ENCODE assay signal across 8 mouse cellular contexts in the genomic region with DNA sequence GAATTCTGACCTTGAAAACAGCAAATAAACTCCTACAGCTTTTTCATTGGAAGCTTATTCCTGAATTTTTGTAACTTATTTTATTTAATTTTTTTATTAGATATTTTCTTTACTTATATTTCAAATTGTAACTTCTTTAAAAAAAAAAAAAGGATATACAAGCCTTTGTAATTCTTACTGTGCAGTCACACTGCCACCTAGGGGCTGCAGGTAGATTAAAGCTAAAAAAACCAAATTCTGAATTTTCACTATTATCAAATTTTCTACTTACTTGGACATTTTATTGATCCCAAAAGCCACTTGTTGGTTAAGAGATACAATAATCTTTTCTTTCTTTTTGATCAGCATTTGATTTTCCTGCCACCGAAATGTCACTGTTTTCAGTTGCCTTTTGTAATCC. TPM values are rescaled to one million over a fixed set of nuclear protein-coding genes. Genes with fewer than 3 reads are reported as not detected.
DNase-seq lines count a peak whose midpoint lies in the region; ATAC-seq and TF ChIP-seq lines count a peak whose summit lies in the region.

No protein-coding gene starts in this region.

- peak; percentile 4 to 40 for DNase-seq in adrenal gland, postnatal 36 days
- no peak for DNase-seq in adrenal gland, adult 8-10 months
- peak; percentile 9 for DNase-seq in kidney, postnatal 14 days
- peak; percentile 3 for DNase-seq in ES-E14 (ENCODE audit: low read depth, low spot score)
- DNase-seq in c-Kit-positive CD71-positive TER-119-positive erythroid progenitor cells, embryonic 14.5 days (ENCODE audit: low spot score) = no peak
- DNase-seq in urinary bladder, postnatal 4 days (ENCODE audit: low spot score in 2 of 2) = no peak

- H3K36me3 ChIP-seq in kidney, embryonic 16.5 days (ENCODE audit: insufficient read depth, low read length) = peaks cover 11% of the 10 kb centered on the region; the same call in 1 of the 2 replicates
- no peaks in the 10 kb centered on the region; the same call in 1 of the 2 replicates for H3K36me3 ChIP-seq in ES-E14 (ENCODE audit: control insufficient read depth, insufficient read depth, low read length, poor library complexity, severe bottlenecking)

- no peak overlapping the region for H3K9ac ChIP-seq in kidney, embryonic 16.5 days (replicated peaks; ENCODE audit: low read length)
- H3K9ac ChIP-seq in ES-E14 (ENCODE audit: insufficient read depth, low read depth, low read length, poor library complexity, severe bottlenecking) = no peak overlapping the region

- H3K9me3 ChIP-seq in kidney, embryonic 16.5 days (ENCODE audit: low read length) = no peaks in the 10 kb centered on the region
- H3K9me3 ChIP-seq in ES-E14 (ENCODE audit: control insufficient read depth, insufficient read depth, low read depth, low read length) = no peaks in the 10 kb centered on the region

- H3K4me1 ChIP-seq in kidney, embryonic 16.5 days (ENCODE audit: insufficient read depth, low read length) = no peaks in the 10 kb centered on the region
- H3K4me1 ChIP-seq in ES-E14 (ENCODE audit: control insufficient read depth in 2 of 2, insufficient read depth in 2 of 2, low read length in 2 of 2, poor library complexity in 1 of 2) = no peaks in the 10 kb centered on the region

- no peak for ATAC-seq in kidney, embryonic 16.5 days (ENCODE audit: low FRiP score, low TSS enrichment)
- peak; percentile 62 for ATAC-seq in megakaryocyte, adult 5-6 weeks (ENCODE audit: poor library complexity, severe bottlenecking)

- no peak overlapping the region for H3K4me3 ChIP-seq in kidney, embryonic 16.5 days (ENCODE audit: low read length)
- H3K4me3 ChIP-seq in ES-E14 (ENCODE audit: insufficient read depth in 1 of 2, low read depth in 1 of 2, low read length in 2 of 2, poor library complexity in 1 of 2, severe bottlenecking in 1 of 2) = no peak overlapping the region

- 77% methylated on average over 1 of the region's 1 CpGs for WGBS in kidney, embryonic 16.5 days

- in situ Hi-C loops in ES-E14 (cut with MboI; ENCODE audit: low sequenced_read_pairs in 2 of 2, unreplicated experiment in 2 of 2) = no loop called here

- no peak overlapping the region for H3K27ac ChIP-seq in kidney, embryonic 16.5 days (ENCODE audit: low read length)
- no peak overlapping the region for H3K27ac ChIP-seq in ES-E14 (ENCODE audit: insufficient read depth, low read depth, low read length, poor library complexity, severe bottlenecking)

- H3K27me3 ChIP-seq in kidney, embryonic 16.5 days (ENCODE audit: insufficient read depth, low read length) = no peaks in the 10 kb centered on the region

- H3K4me2 ChIP-seq in kidney, embryonic 16.5 days (replicated peaks; ENCODE audit: low read depth, low read length) = no peak overlapping the region

TF ChIP-seq in ES-E14, 5 proteins besides CTCF, POLR2A, EP300 and RAD21:
- TF ChIP-seq MAFK (IDR thresholded peaks at IDR 0.05; ENCODE audit: insufficient read depth, low read depth, low read length) (no peak), ZNF384 (IDR thresholded peaks at IDR 0.05; ENCODE audit: low read depth, low read length) (0 out of 2 replicates have a peak, but pooled peaks have one; percentile 60)

RNA-seq across cellular contexts. Expression of a gene that starts 52.2 kb away (rescaled TPM):
- total RNA-seq in adrenal gland, postnatal 36 days (2021) = 10 to 100 TPM; 19.2 to 21.8 TPM
- 10 to 100 TPM; 19.0 to 27.9 (median 23.1) TPM for total RNA-seq in adrenal gland, adult 8-10 months (2022)
- polyA plus RNA-seq in kidney, embryonic 16.5 days (2015; fragmentation: Nextera tagmentation; extraction: Ambion mirVana) = 25.0 and 28.2 TPM in 2 replicates
- total RNA-seq in ES-E14 (2012; rRNA removed) = 29.2 and 37.8 TPM in 2 replicates
- total RNA-seq in megakaryocyte, adult 5-6 weeks (2015) = 11.9 and 16.3 TPM in 2 replicates
- 10.5 and 17.2 TPM in 2 replicates for total RNA-seq in megakaryocyte, adult 5-6 weeks (2017)

RNA-seq across cellular contexts. Expression of a gene that starts 52.2 kb away (rescaled TPM):
- 1 to 10 TPM; 2.8 to 3.1 TPM for total RNA-seq in adrenal gland, postnatal 36 days (2021)
- total RNA-seq in adrenal gland, adult 8-10 months (2022) = 1 to 10 TPM in 3 of 4 experiments, under 1 TPM in 1; 0.78 to 2.6 (median 1.9) TPM
- polyA plus RNA-seq in kidney, embryonic 16.5 days (2015; fragmentation: Nextera tagmentation; extraction: Ambion mirVana) = 24.7 and 28.2 TPM in 2 replicates
- 43.6 and 48.8 TPM in 2 replicates for total RNA-seq in ES-E14 (2012; rRNA removed)
- total RNA-seq in megakaryocyte, adult 5-6 weeks (2015) = 87.9 and 102 TPM in 2 replicates
- total RNA-seq in megakaryocyte, adult 5-6 weeks (2017) = 107 and 114 TPM in 2 replicates

Comparison
In these comparisons a context has a peak if more than half of its experiments do, and no peak if none do; other contexts are left out.
1. DNase-seq: peak in adrenal gland, postnatal 36 days (2 of 2), kidney, postnatal 14 days (single experiment) and ES-E14 (single experiment); none in adrenal gland, adult 8-10 months (single experiment), c-Kit-positive CD71-positive TER-119-positive erythroid progenitor cells, embryonic 14.5 days (single experiment) and urinary bladder, postnatal 4 days (0 of 2).
2. RNA of a gene that starts 52.2 kb away (total RNA-seq): 87.9 to 114 TPM in megakaryocyte, adult 5-6 weeks and 43.6 to 48.8 TPM in ES-E14; 2.8 to 3.1 TPM in adrenal gland, postnatal 36 days and 0.78 to 2.6 TPM in adrenal gland, adult 8-10 months; every median in the first group is over 10 times any median in the second.